Mouse (Mus musculus) intestine, embryonic 14.5 days (tissue): ENCODE data around the gene Mthfsl. TPM values are rescaled to one million over a fixed set of nuclear protein-coding genes. Genes with fewer than 3 reads are reported as not detected.
"Not testable (repeated sequence)": the region's sequence is repeated elsewhere in the genome, so short reads cannot be mapped to it uniquely, and the experiment has no call there.

Experiments
- ATAC-seq: fragments of 200-750 bp; cut with Nextera tagmentation; replicated peaks from 2 replicates; pipeline ENCODE4 v1.8.0; 2017; ENCODE audit warnings: low read depth, moderate number of reproducible peaks, moderate TSS enrichment, moderate library complexity; ENCODE audit not compliant: low FRiP score, low TSS enrichment
- DNase-seq: peaks from one replicate; pipeline ENCODE4 v3.0.0-alpha.2; 2018; ENCODE audit warnings: low spot score
- H3K27ac ChIP-seq: fragments of 300-500 bp; sonication (generic); 2 replicates; pipeline ENCODE4 v1.5.1; 2014; ENCODE audit warnings: low read depth, mild to moderate bottlenecking, control low read depth
- H3K27me3 ChIP-seq: fragments of 300-500 bp; sonication (generic); replicated peaks from 2 replicates; pipeline ENCODE4 v1.6.1; 2014; ENCODE audit warnings: low read length, control low read depth; ENCODE audit not compliant: control insufficient read depth, insufficient read depth
- H3K36me3 ChIP-seq: fragments of 300-500 bp; sonication (generic); 2 replicates; pipeline ENCODE4 v1.6.1; 2014; ENCODE audit warnings: low read length, control low read depth; ENCODE audit not compliant: control insufficient read depth, insufficient read depth
- H3K4me1 ChIP-seq: fragments of 300-500 bp; sonication (generic); replicated peaks from 2 replicates; pipeline ENCODE4 v1.6.1; 2014; ENCODE audit warnings: low read length, control low read depth, mixed read lengths; ENCODE audit not compliant: control insufficient read depth, insufficient read depth
- H3K4me2 ChIP-seq: fragments of 300-500 bp; sonication (generic); 2 replicates; pipeline ENCODE4 v1.6.1; 2014; ENCODE audit warnings: low read length
- H3K4me3 ChIP-seq: fragments of 300-500 bp; sonication (generic); 2 replicates; pipeline ENCODE4 v1.5.1; 2014; ENCODE audit warnings: low read depth, low read length, control low read depth, mixed read lengths
- H3K9ac ChIP-seq: fragments of 300-500 bp; sonication (generic); 2 replicates; pipeline ENCODE4 v1.6.1; 2014; ENCODE audit warnings: mild to moderate bottlenecking, low read length
- H3K9me3 ChIP-seq: fragments of 300-500 bp; sonication (generic); 2 replicates; pipeline ENCODE4 v1.6.1; 2016; ENCODE audit warnings: low read length, control low read depth; ENCODE audit not compliant: control insufficient read depth
- WGBS: fragments of 180-500 bp; shearing (Covaris S2); extraction: QIAGEN DNeasy Blood & Tissue Kit; methylation state at CpG from one replicate; pipeline ENCODE4 v1.1.7; 2014; 5-methylcytosine and 5-hydroxymethylcytosine counted together
- polyA plus RNA-seq: library from polyadenylated mRNA; unstranded; fragments of >200 nt; fragmentation: Nextera tagmentation; extraction: Ambion mirVana; gene quantifications from 2 replicates; pipeline ENCODE4 v1.2.1, GENCODE M21; 2014

Gene Mthfsl
- polyA plus RNA-seq, 1 experiment from 2014 or later, result 42.1 TPM

DNA sequence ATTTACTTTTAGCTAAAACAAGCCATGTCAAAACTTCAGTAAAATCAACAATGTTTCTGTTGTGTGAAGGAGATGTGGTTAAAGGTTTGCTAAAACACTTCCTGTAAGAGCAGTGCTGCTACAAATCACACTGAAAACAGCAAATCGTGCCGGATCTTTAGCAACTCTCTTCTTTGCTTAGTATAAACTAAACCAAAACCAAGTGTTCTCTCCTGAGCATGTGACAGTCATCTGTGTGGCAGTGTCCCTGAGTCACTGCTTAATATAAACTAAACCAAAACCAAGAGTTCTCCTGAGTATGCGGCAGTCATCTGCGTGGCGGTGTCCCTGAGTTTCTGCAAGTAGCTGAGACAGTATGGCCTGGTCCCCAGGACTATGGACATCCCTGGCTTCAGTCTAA, 10.3 kb downstream of the Mthfsl start:
- 64% methylated on average over 5 of the region's 5 CpGs for WGBS
- not testable (repeated sequence) for H3K9me3 ChIP-seq, H3K9ac ChIP-seq, H3K27ac ChIP-seq, H3K27me3 ChIP-seq, ATAC-seq, DNase-seq, H3K4me3 ChIP-seq, H3K4me2 ChIP-seq, H3K4me1 ChIP-seq, H3K36me3 ChIP-seq

DNA sequence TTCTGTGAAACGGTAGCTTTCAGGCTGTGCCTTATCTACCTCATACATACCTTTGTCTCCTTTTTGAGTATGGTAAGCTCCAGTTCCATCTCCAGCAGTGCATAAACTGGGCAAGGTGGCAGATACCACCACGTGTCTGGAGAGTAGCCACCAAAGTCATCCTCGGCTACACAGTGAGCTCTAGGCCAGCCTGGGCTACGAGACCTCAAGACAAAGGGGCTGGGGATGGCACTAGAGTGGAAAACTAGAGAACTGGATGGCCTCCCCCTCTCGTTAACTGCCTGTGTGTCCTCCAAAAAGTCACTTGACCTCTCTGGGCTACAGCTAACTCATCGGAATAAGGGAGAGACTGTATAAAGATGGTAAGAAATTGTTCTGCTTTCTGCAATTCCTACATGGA, 10.8 kb downstream of the Mthfsl start:
- Histone ChIP-seq H3K27ac (no peak overlapping the region), H3K27me3 (no peaks in the 10 kb centered on the region), H3K9me3 (no peaks in the 10 kb centered on the region), H3K4me3 (no peak overlapping the region), H3K9ac (no peak overlapping the region), H3K36me3 (no peaks in the 10 kb centered on the region), H3K4me2 (no peak overlapping the region), H3K4me1 (no peaks in the 10 kb centered on the region)
- 92% methylated on average over 6 of the region's 6 CpGs for WGBS
- DNase-seq (no peak), ATAC-seq (no peak)

GRCm38 (mm10) chr9:88706700-88707099, 13.4 kb downstream of the Mthfsl start:
- no peaks in the 10 kb centered on the region for H3K27me3 ChIP-seq
- no peak overlapping the region for H3K4me2 ChIP-seq
- DNase-seq (no peak), ATAC-seq (no peak)
- no peaks in the 10 kb centered on the region for H3K9me3 ChIP-seq
- H3K4me1 ChIP-seq, result no peaks in the 10 kb centered on the region
- no peak overlapping the region for H3K4me3 ChIP-seq
- WGBS, result 57% methylated on average over 4 of the region's 4 CpGs
- H3K27ac ChIP-seq, result no peak overlapping the region
- no peak overlapping the region for H3K9ac ChIP-seq
- H3K36me3 ChIP-seq, result no peaks in the 10 kb centered on the region

DNA sequence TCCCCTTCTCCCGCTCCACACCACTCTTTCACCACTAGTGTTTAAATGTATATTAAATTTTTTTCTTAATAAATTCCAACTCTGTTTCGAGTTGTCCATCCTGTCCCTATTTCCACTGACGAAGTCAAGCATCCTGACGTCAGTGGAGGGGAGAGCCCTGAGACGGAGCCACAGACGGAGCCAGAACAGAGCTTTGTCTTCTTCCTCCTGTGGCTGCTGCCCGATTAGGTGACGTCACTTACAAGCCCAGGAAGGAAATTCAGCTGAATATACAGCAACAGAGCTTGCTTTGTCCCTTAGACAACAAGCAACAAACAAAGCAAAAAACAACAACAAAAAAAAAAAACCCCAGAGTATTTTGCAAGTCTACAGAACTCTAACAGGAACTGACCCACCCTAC, 14.9 kb downstream of the Mthfsl start:
- DNase-seq, H3K9ac ChIP-seq, H3K36me3 ChIP-seq, ATAC-seq, H3K27ac ChIP-seq, H3K4me1 ChIP-seq, H3K9me3 ChIP-seq, H3K27me3 ChIP-seq, H3K4me3 ChIP-seq, H3K4me2 ChIP-seq: not testable (repeated sequence)
- 81% methylated on average over 8 of the region's 8 CpGs for WGBS

- not testable (repeated sequence) for DNase-seq, H3K36me3 ChIP-seq, H3K4me1 ChIP-seq, H3K27ac ChIP-seq, H3K27me3 ChIP-seq, H3K4me2 ChIP-seq, H3K9ac ChIP-seq, H3K9me3 ChIP-seq, H3K4me3 ChIP-seq, ATAC-seq
- WGBS, result no CpG with 5 or more reads among the region's 2 CpGs
Observed at GRCm38 (mm10) chr9:88698746-88699145, 21.4 kb downstream of the Mthfsl start.

GRCm38 (mm10) chr9:88691307-88691706, 28.8 kb downstream of the Mthfsl start:
- H3K4me1 ChIP-seq, H3K36me3 ChIP-seq, H3K4me2 ChIP-seq, H3K9me3 ChIP-seq, H3K27me3 ChIP-seq, ATAC-seq, H3K9ac ChIP-seq, DNase-seq, H3K4me3 ChIP-seq, H3K27ac ChIP-seq: not testable (repeated sequence)
- WGBS, result 70% methylated on average over 2 of the region's 2 CpGs

DNA sequence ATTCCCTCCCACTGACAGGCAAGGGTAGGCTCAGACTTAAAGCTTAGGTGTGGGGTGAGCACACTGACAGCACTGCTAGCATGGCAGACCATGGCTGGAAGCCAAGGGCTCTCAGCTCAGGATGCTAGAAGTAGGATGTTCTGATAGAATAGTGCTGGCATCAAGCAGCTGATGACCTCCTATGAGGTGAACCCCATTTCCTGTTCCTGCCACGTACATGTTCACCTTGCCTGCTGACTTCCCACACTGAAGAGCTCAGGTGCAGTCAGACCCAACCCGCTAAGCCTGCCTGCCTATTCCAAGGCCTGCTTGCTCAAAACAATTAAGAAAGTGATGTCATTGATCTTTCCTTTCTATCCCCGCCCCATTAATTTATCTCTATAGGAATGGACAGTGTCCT, 30.6 kb downstream of the Mthfsl start:
- H3K4me3 ChIP-seq, DNase-seq, H3K27ac ChIP-seq, H3K9ac ChIP-seq, H3K4me2 ChIP-seq, H3K4me1 ChIP-seq, ATAC-seq, H3K9me3 ChIP-seq, H3K36me3 ChIP-seq, H3K27me3 ChIP-seq: not testable (repeated sequence)
- WGBS, result 85% methylated on average over 3 of the region's 3 CpGs

DNA sequence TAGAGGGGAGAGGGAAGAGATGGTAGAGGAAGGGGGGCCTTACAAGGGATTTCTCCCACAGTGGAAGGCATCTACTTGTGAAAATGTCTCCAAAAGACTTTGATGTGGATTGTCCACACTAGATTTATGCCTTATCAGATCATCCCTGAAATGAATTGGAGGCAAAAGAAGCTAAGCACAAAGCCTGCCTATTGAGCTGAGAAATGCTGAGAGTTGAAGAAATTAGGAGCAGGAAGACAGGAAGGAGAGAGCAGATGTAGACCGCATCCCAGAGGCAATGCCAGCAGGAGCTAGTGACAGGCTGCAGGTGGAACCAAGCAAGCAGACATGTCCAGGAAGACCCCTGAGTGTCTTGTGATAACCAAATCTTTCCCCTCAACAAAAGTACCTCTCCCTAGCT, 33.4 kb downstream of the Mthfsl start:
- 100% methylated on average over 1 of the region's 1 CpGs for WGBS
- not testable (repeated sequence) for H3K36me3 ChIP-seq, H3K27ac ChIP-seq, H3K9me3 ChIP-seq, DNase-seq, H3K9ac ChIP-seq, H3K27me3 ChIP-seq, H3K4me1 ChIP-seq, H3K4me3 ChIP-seq, ATAC-seq, H3K4me2 ChIP-seq

DNA sequence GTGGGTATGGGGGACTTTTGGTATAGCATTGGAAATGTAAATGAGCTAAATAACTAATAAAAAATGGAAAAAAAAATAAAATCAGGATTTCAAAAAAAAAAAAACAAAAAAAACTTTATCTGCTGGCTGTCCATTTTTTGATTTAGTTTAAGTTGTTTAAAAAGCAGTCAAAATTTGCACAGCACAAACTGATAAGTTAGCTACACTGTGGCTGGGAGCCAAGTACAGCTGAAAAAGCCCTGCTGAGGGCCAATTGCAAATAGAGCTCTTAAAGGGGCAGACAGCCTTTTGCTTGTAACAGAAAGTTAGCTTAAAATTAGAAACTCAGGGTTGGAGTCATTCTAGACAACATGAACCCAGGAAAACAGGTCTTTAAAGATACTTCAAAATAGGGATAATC, 61.8 kb downstream of the Mthfsl start:
- not testable (repeated sequence) for H3K36me3 ChIP-seq, DNase-seq, H3K27ac ChIP-seq, H3K4me2 ChIP-seq, H3K4me1 ChIP-seq, H3K9ac ChIP-seq, H3K27me3 ChIP-seq, H3K4me3 ChIP-seq, ATAC-seq, H3K9me3 ChIP-seq
